Mouse (Mus musculus): Measurements from ENCODE around the gene Pdia3. TPM values are rescaled to one million over a fixed set of nuclear protein-coding genes. Genes with fewer than 3 reads are reported as not detected.

Gene Pdia3
- polyA plus RNA-seq, 1 experiment from 2014 or later = 371 TPM

- DNase-seq (ENCODE audit: low spot score) = no peak
- no peaks in the 10 kb centered on the region for H3K36me3 ChIP-seq (ENCODE audit: insufficient read depth, low read length)
- no peak overlapping the region for H3K9ac ChIP-seq (replicated peaks; ENCODE audit: low read depth)
- TF ChIP-seq CTCF (IDR thresholded peaks at IDR 0.05) (no peak), EP300 (IDR thresholded peaks at IDR 0.05) (no peak)
- no peak overlapping the region for H3K27ac ChIP-seq (ENCODE audit: low read length)
- ATAC-seq = no peak
- 77% methylated on average over 4 of the region's 4 CpGs for WGBS
- no peaks in the 10 kb centered on the region for H3K9me3 ChIP-seq (ENCODE audit: low read length)
- H3K4me3 ChIP-seq (ENCODE audit: low read depth, low read length) = no peak overlapping the region
- H3K27me3 ChIP-seq (replicated peaks; ENCODE audit: insufficient read depth, low read length) = no peaks in the 10 kb centered on the region
- H3K4me1 ChIP-seq (ENCODE audit: insufficient read depth, low read depth, low read length) = peaks cover 15% of the 10 kb centered on the region; the same call in 1 of the 2 replicates
- H3K4me2 ChIP-seq (replicated peaks; ENCODE audit: low read depth, low read length) = no peak overlapping the region
Observed at GRCm38 (mm10) chr2:121446506-121446905, 32.9 kb downstream of the Pdia3 start.

DNA sequence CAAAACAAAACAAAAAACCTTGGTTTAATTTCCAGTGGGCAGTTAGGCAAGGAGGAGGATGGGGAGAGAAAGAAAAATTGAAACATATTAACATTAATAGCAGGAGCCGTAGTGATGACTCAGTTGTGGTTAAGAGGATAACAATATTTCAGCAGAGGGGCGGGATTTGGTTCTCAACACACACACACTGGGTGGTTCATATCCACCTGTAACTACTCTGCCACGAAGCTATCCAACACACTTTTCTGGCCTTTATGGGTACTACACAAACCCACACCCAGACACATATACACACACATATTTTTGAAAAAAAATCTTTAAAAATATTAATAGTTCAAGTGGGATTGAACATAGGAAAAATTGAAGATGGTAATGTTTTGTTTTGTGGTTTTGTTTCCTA is 33.4 kb downstream of the Pdia3 start:
- ATAC-seq (no peak), DNase-seq (ENCODE audit: low spot score) (no peak)
- Histone ChIP-seq H3K4me2 (replicated peaks; ENCODE audit: low read depth, low read length) (no peak overlapping the region), H3K4me3 (ENCODE audit: low read depth, low read length) (no peak overlapping the region), H3K9ac (replicated peaks; ENCODE audit: low read depth) (no peak overlapping the region), H3K27me3 (replicated peaks; ENCODE audit: insufficient read depth, low read length) (no peaks in the 10 kb centered on the region), H3K36me3 (ENCODE audit: insufficient read depth, low read length) (no peaks in the 10 kb centered on the region), H3K9me3 (ENCODE audit: low read length) (no peaks in the 10 kb centered on the region), H3K4me1 (ENCODE audit: insufficient read depth, low read depth, low read length) (peaks cover 11% of the 10 kb centered on the region; the same call in 1 of the 2 replicates), H3K27ac (ENCODE audit: low read length) (no peak overlapping the region)
- WGBS = 79% methylated on average over 3 of the region's 3 CpGs
- TF ChIP-seq EP300 (IDR thresholded peaks at IDR 0.05) (no peak), CTCF (IDR thresholded peaks at IDR 0.05) (no peak)

- no peak for TF ChIP-seq EP300 (IDR thresholded peaks at IDR 0.05)
- peak; percentile 58 for TF ChIP-seq CTCF (IDR thresholded peaks at IDR 0.05)
- Histone ChIP-seq H3K27ac (ENCODE audit: low read length) (peak overlapping the region; percentile 93), H3K4me2 (replicated peaks; ENCODE audit: low read depth, low read length) (peak overlapping the region; percentile 58), H3K4me3 (ENCODE audit: low read depth, low read length) (peak overlapping the region; percentile 39), H3K27me3 (replicated peaks; ENCODE audit: insufficient read depth, low read length) (no peaks in the 10 kb centered on the region), H3K4me1 (ENCODE audit: insufficient read depth, low read depth, low read length) (0 out of 2 replicates have a peak, but pooled peaks cover 2% of the 10 kb centered on the region), H3K9me3 (ENCODE audit: low read length) (no peaks in the 10 kb centered on the region), H3K9ac (replicated peaks; ENCODE audit: low read depth) (peak overlapping the region; percentile 27; the same call in 1 of the 2 replicates), H3K36me3 (ENCODE audit: insufficient read depth, low read length) (no peaks in the 10 kb centered on the region; the same call in 1 of the 2 replicates)
- ATAC-seq (no peak), DNase-seq (ENCODE audit: low spot score) (peak; percentile 67)
- WGBS = 11% methylated on average over 9 of the region's 9 CpGs
Observed at GRCm38 (mm10) chr2:121448136-121448535, 34.6 kb downstream of the Pdia3 start.

- H3K4me1 ChIP-seq (ENCODE audit: insufficient read depth, low read depth, low read length) = 0 out of 2 replicates have a peak, but pooled peaks cover 2% of the 10 kb centered on the region
- H3K36me3 ChIP-seq (ENCODE audit: insufficient read depth, low read length) = no peaks in the 10 kb centered on the region; the same call in 1 of the 2 replicates
- no peak for TF ChIP-seq CTCF (IDR thresholded peaks at IDR 0.05)
- no peak for TF ChIP-seq EP300 (IDR thresholded peaks at IDR 0.05)
- 1% methylated on average over 59 of the region's 74 CpGs for WGBS
- H3K9me3 ChIP-seq (ENCODE audit: low read length) = no peaks in the 10 kb centered on the region
- peak within 1 kb of the TSS; percentile 98 for H3K27ac ChIP-seq (ENCODE audit: low read length)
- H3K9ac ChIP-seq (replicated peaks; ENCODE audit: low read depth) = peak within 1 kb of the TSS; percentile 98
- no peaks in the 10 kb centered on the region for H3K27me3 ChIP-seq (replicated peaks; ENCODE audit: insufficient read depth, low read length)
- peak; percentile 97 for ATAC-seq
- peak within 1 kb of the TSS; percentile 73 for H3K4me2 ChIP-seq (replicated peaks; ENCODE audit: low read depth, low read length)
- peak within 1 kb of the TSS; percentile 99 for H3K4me3 ChIP-seq (ENCODE audit: low read depth, low read length)
- peak; percentile 99 for DNase-seq (ENCODE audit: low spot score)
Observed at GRCm38 (mm10) chr2:121448739-121449535, 35.4 kb downstream of the Pdia3 start, which contains the start of gene Serf2. TSS of gene Serf2 (plus strand) at chr2:121449195.

DNA sequence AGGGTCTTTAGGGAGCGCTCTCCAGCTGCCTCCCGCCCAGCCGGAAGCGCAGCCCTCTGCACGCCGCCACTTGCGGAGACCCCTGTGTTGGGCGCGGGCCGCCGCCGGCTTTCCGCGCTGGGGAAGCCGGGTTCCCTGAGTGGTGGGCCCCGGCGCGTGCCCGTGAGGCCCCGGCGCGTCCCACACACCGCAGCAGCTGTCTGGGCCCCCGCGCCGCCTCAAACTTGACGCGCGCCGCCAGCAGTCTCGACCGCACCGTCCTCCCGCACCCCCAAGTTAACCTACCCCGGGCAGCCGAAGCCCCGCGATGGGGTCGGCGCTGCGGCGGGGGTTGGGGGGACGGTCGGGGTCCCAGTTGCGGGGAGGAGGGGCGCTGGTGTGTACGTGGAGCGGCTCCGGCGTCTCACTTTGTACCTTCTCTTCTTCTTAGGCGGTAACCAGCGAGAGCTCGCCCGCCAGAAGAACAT is 36.0 kb downstream of the Pdia3 start:
- peak overlapping the region; percentile 98 for H3K9ac ChIP-seq (replicated peaks; ENCODE audit: low read depth)
- DNase-seq (ENCODE audit: low spot score) = no peak
- 0 out of 2 replicates have a peak, but pooled peaks cover 2% of the 10 kb centered on the region for H3K4me1 ChIP-seq (ENCODE audit: insufficient read depth, low read depth, low read length)
- TF ChIP-seq CTCF (IDR thresholded peaks at IDR 0.05) (no peak), EP300 (IDR thresholded peaks at IDR 0.05) (no peak)
- WGBS = 2% methylated on average over 39 of the region's 54 CpGs
- H3K27me3 ChIP-seq (replicated peaks; ENCODE audit: insufficient read depth, low read length) = no peaks in the 10 kb centered on the region
- peak overlapping the region; percentile 73 for H3K4me2 ChIP-seq (replicated peaks; ENCODE audit: low read depth, low read length)
- ATAC-seq = peak; percentile 10
- H3K27ac ChIP-seq (ENCODE audit: low read length) = peak overlapping the region; percentile 98
- H3K4me3 ChIP-seq (ENCODE audit: low read depth, low read length) = peak overlapping the region; percentile 99
- H3K9me3 ChIP-seq (ENCODE audit: low read length) = no peaks in the 10 kb centered on the region
- no peaks in the 10 kb centered on the region; the same call in 1 of the 2 replicates for H3K36me3 ChIP-seq (ENCODE audit: insufficient read depth, low read length)

DNA sequence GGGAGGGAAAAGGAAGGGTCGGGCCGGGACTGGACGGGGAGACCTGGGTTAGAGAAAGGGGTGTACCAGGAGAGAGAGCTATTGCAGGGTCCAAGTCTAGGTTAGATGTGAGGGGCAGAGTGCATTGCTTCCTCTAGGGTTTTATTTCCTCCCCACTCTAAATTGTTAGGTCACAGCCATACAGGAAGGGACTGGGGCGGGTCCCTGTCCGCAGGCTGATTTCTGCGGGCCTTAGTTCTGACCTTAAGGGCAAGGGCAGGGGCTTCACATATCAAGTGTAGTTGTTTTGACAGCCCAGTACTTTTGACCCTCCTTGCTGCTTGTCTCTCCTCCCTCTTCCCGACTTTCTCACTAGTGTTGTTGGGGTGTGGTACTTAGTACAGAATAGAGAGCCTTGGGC is 36.5 kb downstream of the Pdia3 start:
- Histone ChIP-seq H3K4me2 (replicated peaks; ENCODE audit: low read depth, low read length) (peak overlapping the region; percentile 73), H3K27ac (ENCODE audit: low read length) (peak overlapping the region; percentile 98), H3K36me3 (ENCODE audit: insufficient read depth, low read length) (no peaks in the 10 kb centered on the region; the same call in 1 of the 2 replicates), H3K9ac (replicated peaks; ENCODE audit: low read depth) (peak overlapping the region; percentile 98), H3K4me1 (ENCODE audit: insufficient read depth, low read depth, low read length) (0 out of 2 replicates have a peak, but pooled peaks cover 2% of the 10 kb centered on the region), H3K9me3 (ENCODE audit: low read length) (no peaks in the 10 kb centered on the region), H3K27me3 (replicated peaks; ENCODE audit: insufficient read depth, low read length) (no peaks in the 10 kb centered on the region), H3K4me3 (ENCODE audit: low read depth, low read length) (peak overlapping the region; percentile 99)
- 0% methylated on average over 7 of the region's 7 CpGs for whole genome bisulfite sequencing
- DNase-seq (ENCODE audit: low spot score) (peak; percentile 75), ATAC-seq (no peak; the same call in 1 of the 2 replicates)
- TF ChIP-seq EP300 (IDR thresholded peaks at IDR 0.05) (no peak), CTCF (IDR thresholded peaks at IDR 0.05) (peak; percentile 22)
